Mouse (Mus musculus): ENCODE data around the gene Zpld1.

- TF ChIP-seq TAL1 (IDR thresholded peaks at IDR 0.05; ENCODE audit: low read length) (no peak), GATA1 (IDR thresholded peaks at IDR 0.05; ENCODE audit: low read length) (no peak)
These were observed 93.8 kb downstream of the Zpld1 start for GRCm38 (mm10) chr16:55203945-55204344.
